Mouse (Mus musculus) cerebellum, postnatal 10 days (tissue): Measurements from ENCODE around the gene Siglec1.
"Not testable (repeated sequence)": the region's sequence is repeated elsewhere in the genome, so short reads cannot be mapped to it uniquely, and the experiment has no call there.

Experiments used
- DNase-seq, 2 experiments: peaks; one replicate each; pipeline ENCODE4 v3.0.0; 2021; ENCODE audit warnings: mixed read lengths in 2 of 2

The Siglec1 gene

DNA sequence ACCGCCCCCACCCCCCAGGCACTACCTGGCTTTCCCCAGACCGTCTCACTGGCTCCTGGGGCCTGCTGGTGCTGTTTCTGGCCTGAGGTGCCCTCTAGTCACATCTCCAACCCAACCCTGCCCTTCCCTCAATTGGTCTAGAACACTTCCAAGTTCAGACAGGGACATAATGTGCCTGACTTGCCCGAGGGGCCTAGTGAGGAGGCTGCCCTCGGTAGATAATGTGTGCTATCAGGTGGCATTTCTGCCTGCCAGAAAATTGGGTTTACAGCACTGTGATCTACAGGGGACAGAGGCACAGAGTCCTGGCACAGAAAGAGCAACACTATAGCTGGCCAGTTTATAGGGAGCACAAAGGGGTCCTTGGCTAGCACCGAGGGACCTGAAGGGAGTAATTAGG, 34.5 kb downstream of the Siglec1 start:
- DNase-seq: no peak

DNA sequence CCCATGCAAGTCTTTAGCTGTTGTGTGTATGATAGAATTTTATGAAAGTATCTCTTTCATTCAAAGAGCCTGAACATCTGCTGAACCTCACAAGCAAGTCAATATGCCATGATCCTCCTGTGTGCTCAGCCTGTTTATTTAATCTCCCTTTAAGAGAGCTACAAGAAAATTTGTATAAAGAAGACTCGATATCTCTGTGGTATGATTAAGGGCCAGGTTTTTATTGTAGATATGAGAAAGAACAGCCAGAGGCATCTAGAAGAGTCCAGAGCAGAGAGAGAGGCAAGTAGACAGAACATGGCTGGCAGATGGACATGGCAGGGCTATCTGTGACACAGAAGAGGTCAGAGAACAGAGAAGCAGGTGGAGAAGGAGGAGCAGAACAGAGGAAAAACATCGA, 40.5 kb downstream of the Siglec1 start:
- no peak for DNase-seq

DNA sequence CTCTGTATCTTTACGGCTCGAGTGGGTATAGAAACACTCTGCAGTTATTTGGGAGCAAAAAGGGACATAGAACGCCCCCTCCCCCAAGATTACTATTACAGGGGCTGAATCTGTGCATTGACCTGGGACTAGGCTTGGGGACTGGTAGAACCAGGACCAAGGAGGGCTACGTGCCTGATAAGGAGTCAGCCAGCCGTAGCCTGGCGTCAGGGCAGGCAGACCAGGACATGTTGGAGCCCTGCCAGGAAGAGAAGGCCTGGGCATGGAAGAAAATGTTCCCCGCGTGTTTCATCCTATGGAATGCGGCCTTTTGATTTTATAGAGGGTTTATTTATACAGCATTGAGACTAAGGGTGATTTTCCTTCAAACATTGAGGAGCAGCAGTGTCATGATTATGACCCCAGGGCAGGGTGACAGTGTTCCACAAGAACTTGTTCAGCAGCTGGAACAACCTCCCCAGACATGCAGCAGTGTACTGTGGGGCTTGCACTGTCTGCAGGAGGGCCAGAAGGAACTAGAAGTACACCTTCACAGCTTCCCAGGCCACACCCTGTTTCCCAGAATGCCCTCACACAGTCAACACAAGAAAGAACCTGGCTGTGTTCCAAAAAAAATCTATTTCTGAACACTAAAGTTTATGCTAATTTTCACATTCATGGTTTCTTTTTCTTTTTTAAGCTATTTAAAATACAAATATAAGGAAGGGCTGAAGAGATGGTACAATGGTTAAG, 41.4 kb downstream of the Siglec1 start:
- DNase-seq: peak in 1 of 2 experiments; percentile 45

- DNase-seq: no peak
Measured at GRCm38 (mm10) chr2:131044354-131044852, 42.2 kb downstream of the Siglec1 start.

DNA sequence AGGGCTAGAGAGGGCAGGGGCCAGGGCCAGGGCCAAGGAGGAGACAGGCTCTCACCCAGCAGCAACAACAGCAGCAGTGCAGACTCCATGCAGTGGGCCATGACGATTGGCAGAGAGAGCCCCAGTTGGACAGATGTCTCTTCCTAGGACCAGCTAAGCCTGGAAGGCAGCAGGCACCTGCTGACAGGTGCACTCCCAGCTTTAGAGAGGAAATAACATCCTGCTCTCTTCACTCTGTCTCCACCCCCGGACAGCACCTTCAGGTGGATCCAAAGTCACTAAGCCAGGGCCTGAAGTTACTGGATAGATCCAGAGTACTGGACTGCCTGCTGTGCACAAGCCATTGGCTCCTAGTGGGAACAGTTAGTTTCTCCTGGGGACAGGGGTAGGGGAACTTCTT, 43.6 kb downstream of the Siglec1 start, which contains the start of gene Gfra4:
TSS of gene Gfra4 (minus strand) at position 101 of the 400 bp plus-strand sequence.
- DNase-seq: no peak

GRCm38 (mm10) chr2:131040854-131041825, 45.4 kb downstream of the Siglec1 start:
- DNase-seq: peak; percentile 82 to 84

DNA sequence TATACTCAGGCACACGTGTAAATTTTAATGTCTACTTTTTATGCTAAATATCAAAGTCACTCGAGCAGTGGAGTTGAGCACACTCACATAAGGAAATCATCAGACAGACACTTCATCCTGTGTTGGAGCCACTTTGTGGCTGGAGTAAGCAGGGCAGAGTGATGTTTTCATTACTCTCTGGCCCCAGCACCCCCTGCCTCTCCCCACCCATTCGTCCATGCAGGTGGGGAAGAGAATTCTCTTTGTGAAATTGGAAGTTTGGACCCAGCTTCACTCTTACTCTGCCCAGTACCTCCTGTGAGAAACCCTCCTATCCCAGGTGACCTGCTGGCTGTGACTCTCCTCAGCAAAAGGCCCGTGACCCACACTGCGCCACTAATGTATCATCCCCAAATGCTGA, 47.9 kb downstream of the Siglec1 start:
- no peak for DNase-seq

DNA sequence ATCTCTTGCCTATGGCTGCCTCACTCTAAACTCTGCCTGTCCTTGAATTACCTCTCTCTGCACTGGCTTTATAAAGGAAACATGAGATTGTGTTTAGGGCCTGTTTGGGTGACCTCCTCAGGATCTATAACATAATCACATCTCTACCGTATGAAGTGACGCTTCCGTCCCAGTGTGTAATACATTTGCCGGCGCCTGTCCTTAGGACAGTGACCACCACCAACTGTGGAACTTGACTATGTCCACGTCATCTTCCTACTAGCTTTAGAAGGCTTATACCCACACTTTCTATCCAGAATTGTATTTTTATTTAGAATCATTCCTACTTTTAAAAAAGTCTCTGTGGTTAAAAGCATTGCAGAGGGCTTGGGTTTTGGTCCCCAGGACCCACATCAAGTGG, 48.4 kb downstream of the Siglec1 start:
- no peak for DNase-seq

GRCm38 (mm10) chr2:131037226-131037990, 49.2 kb downstream of the Siglec1 start:
- peak; percentile 61 to 66 for DNase-seq

DNA sequence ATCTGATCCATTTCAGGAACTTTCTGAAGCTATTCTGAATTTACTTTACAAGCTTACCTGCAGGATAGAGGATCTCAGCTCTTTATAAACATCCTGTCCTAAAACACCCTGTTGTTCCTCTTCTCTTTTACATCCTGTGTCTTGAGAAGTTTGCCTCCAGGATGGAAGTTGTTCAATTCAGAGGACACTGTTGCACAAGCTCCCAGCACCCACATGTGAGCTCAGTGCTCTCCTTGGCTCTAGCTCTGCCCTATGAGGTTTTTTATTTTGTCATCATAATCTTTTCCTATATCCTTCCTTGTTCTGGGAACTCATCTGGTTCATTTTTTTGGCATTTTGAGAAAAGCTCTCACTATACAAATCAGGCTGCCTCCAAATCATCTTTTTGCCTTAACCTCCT, 49.8 kb downstream of the Siglec1 start:
- no peak for DNase-seq

- DNase-seq: no peak
Measured at GRCm38 (mm10) chr2:131036343-131036742, 50.2 kb downstream of the Siglec1 start.

DNA sequence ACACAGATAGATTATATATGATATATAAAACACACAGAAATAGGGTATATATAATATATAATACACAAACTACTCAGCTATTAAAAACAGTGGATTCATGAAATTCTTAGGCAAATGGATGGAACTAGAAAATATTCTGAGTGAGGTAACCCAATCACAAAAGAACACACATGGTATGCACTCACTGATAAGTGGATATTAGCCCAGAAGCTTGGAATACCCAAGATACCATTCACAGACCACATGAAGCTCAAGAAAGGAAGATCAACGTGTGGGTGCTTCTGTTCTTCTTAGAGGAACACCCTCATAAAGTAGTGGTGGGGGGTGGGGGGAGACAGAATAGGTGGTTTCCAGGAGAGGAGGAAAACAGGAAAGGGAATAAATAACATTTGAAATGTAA, 55.2 kb downstream of the Siglec1 start:
- DNase-seq: not testable (repeated sequence)

- DNase-seq: no peak
Measured at GRCm38 (mm10) chr2:131030998-131031397, 55.6 kb downstream of the Siglec1 start.

DNA sequence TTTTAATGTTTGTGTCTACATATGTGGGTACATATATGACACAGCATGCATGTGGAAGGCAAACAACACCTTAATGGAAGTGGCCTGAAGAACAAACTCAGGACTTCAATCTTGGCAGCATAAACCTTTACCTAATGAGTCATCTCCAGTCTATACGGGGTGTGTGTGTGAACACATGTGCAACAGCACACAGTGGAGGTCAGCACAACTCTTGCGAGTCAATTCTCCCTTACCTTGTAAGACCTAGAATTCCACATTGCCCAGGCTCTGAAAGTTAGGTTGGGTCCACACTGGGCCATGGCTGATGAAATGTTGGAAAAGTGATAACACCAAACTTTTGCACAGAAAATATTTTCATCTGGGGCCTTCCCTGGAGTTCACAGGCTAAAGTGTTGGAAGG, 56.0 kb downstream of the Siglec1 start:
- no peak for DNase-seq

- DNase-seq: no peak
Measured at GRCm38 (mm10) chr2:131029065-131029935, 57.3 kb downstream of the Siglec1 start.

GRCm38 (mm10) chr2:131026941-131027340, 59.6 kb downstream of the Siglec1 start:
- DNase-seq: no peak

GRCm38 (mm10) chr2:131025230-131025629, 61.3 kb downstream of the Siglec1 start:
- DNase-seq: no peak
